Comparison of ENCODE assay signal across 10 mouse cellular contexts in the genomic region with DNA sequence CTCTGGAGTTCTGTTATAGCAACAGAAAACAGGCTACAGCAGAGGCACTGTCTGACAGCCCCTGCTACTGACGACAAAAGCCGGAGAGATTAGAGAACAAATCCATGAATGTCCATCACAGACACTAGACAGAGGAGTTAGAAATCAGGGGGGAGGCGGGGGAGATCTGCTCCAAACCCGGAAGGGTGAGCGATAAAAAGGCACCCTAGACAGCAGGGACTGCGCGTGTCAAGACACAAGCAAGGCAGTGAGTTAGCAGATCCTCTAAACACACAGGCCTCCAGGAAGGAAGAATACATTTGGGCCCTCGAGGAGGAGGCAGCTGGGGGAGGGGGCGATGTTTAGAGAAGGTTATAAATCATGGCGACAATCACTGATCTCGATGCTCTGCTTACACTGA. TPM values are rescaled to one million over a fixed set of nuclear protein-coding genes. Genes with fewer than 3 reads are reported as not detected.
A peak's percentile ranks its signal among the peaks of the same experiment; 100 is the strongest.
DNase-seq lines count a peak whose midpoint lies in the region; ATAC-seq and TF ChIP-seq lines count a peak whose summit lies in the region.
"Had no signal": no experiment of that assay in that cellular context is flagged by ENCODE, and none has a peak within 500 bp of the region (broad histone marks: within the 10 kb centered on the region; RNA-seq: fewer than 3 reads in every experiment).

No protein-coding gene starts in this region.

- peak overlapping the region; percentile 61 for H3K27ac ChIP-seq in heart, postnatal 0 days (ENCODE audit: low read depth)
- H3K27ac ChIP-seq in midbrain, embryonic 10.5 days (replicated peaks), result peak overlapping the region; percentile 57
- no peak overlapping the region for H3K27ac ChIP-seq in midbrain, postnatal 0 days (ENCODE audit: low read depth, low read length)
- H3K27ac ChIP-seq in intestine, embryonic 15.5 days, result peak overlapping the region; percentile 45; the same call in 1 of the 2 replicates
- H3K27ac ChIP-seq in stomach, embryonic 14.5 days (ENCODE audit: low read length), result no peak overlapping the region

- no peak for TF ChIP-seq CTCF in heart, postnatal 0 days (IDR thresholded peaks at IDR 0.05; ENCODE audit: low read depth)
- no peak for TF ChIP-seq CTCF in midbrain, postnatal 0 days (IDR thresholded peaks at IDR 0.05)

- H3K27me3 ChIP-seq in heart, postnatal 0 days (ENCODE audit: control insufficient read depth, insufficient read depth, low read length), result no peaks in the 10 kb centered on the region
- no peaks in the 10 kb centered on the region for H3K27me3 ChIP-seq in midbrain, embryonic 10.5 days (ENCODE audit: low read depth, poor library complexity, severe bottlenecking)
- no peaks in the 10 kb centered on the region for H3K27me3 ChIP-seq in midbrain, postnatal 0 days (ENCODE audit: insufficient read depth, low read length)
- H3K27me3 ChIP-seq in intestine, embryonic 15.5 days (replicated peaks), result no peaks in the 10 kb centered on the region
- H3K27me3 ChIP-seq in stomach, embryonic 14.5 days (ENCODE audit: control insufficient read depth, insufficient read depth, low read length), result no peaks in the 10 kb centered on the region

- H3K36me3 ChIP-seq in heart, postnatal 0 days (replicated peaks; ENCODE audit: control insufficient read depth, insufficient read depth, low read length), result no peaks in the 10 kb centered on the region
- no peaks in the 10 kb centered on the region for H3K36me3 ChIP-seq in midbrain, embryonic 10.5 days
- H3K36me3 ChIP-seq in midbrain, postnatal 0 days (ENCODE audit: insufficient read depth, low read length), result no peaks in the 10 kb centered on the region
- no peaks in the 10 kb centered on the region for H3K36me3 ChIP-seq in intestine, embryonic 15.5 days
- no peaks in the 10 kb centered on the region for H3K36me3 ChIP-seq in stomach, embryonic 14.5 days (ENCODE audit: control insufficient read depth, insufficient read depth, low read length)

- no peak overlapping the region for H3K4me3 ChIP-seq in heart, postnatal 0 days (ENCODE audit: low read depth, low read length)
- H3K4me3 ChIP-seq in midbrain, embryonic 10.5 days, result no peak overlapping the region
- H3K4me3 ChIP-seq in midbrain, postnatal 0 days (ENCODE audit: low read depth, low read length), result no peak overlapping the region
- no peak overlapping the region for H3K4me3 ChIP-seq in intestine, embryonic 15.5 days (replicated peaks)
- H3K4me3 ChIP-seq in stomach, embryonic 14.5 days (ENCODE audit: low read depth, low read length), result no peak overlapping the region
- H3K4me3 ChIP-seq: myocyte had no signal

- WGBS in heart, postnatal 0 days, result 24% methylated on average over 11 of the region's 11 CpGs
- WGBS in midbrain, embryonic 10.5 days, result 57% methylated on average over 11 of the region's 11 CpGs
- 25% methylated on average over 11 of the region's 11 CpGs for WGBS in midbrain, postnatal 0 days
- WGBS in intestine, embryonic 15.5 days, result 13% methylated on average over 11 of the region's 11 CpGs
- 9% methylated on average over 11 of the region's 11 CpGs for WGBS in stomach, embryonic 14.5 days

- H3K9me3 ChIP-seq in heart, postnatal 0 days (replicated peaks; ENCODE audit: control insufficient read depth, low read length), result no peaks in the 10 kb centered on the region
- peaks cover 5% of the 10 kb centered on the region; the same call in 1 of the 2 replicates for H3K9me3 ChIP-seq in midbrain, embryonic 10.5 days (replicated peaks)
- H3K9me3 ChIP-seq in midbrain, postnatal 0 days (ENCODE audit: low read length), result no peaks in the 10 kb centered on the region
- no peaks in the 10 kb centered on the region for H3K9me3 ChIP-seq in intestine, embryonic 15.5 days
- H3K9me3 ChIP-seq in stomach, embryonic 14.5 days (ENCODE audit: control insufficient read depth, low read depth, low read length), result no peaks in the 10 kb centered on the region

- no peak overlapping the region for H3K4me2 ChIP-seq in heart, postnatal 0 days (ENCODE audit: low read depth, low read length)
- H3K4me2 ChIP-seq in midbrain, postnatal 0 days (ENCODE audit: low read depth, low read length, poor library complexity, severe bottlenecking), result no peak overlapping the region
- 0 out of 2 replicates have a peak overlapping the region, but pooled peaks have one; percentile 12 for H3K4me2 ChIP-seq in intestine, embryonic 15.5 days (replicated peaks)
- 0 out of 2 replicates have a peak overlapping the region, but pooled peaks have one; percentile 6 for H3K4me2 ChIP-seq in stomach, embryonic 14.5 days (replicated peaks; ENCODE audit: low read depth, low read length)

- peak; percentile 30; the same call in 1 of the 2 replicates for ATAC-seq in heart, postnatal 0 days (ENCODE audit: insufficient read depth, low read depth)
- ATAC-seq in midbrain, postnatal 0 days (ENCODE audit: low FRiP score), result no peak
- ATAC-seq in intestine, embryonic 15.5 days, result peak; percentile 75
- ATAC-seq in stomach, embryonic 14.5 days (ENCODE audit: insufficient number of reproducible peaks, insufficient read depth, low FRiP score, low read depth), result peak; percentile 63; the same call in 1 of the 2 replicates

- no peaks in the 10 kb centered on the region for H3K4me1 ChIP-seq in heart, postnatal 0 days (ENCODE audit: control insufficient read depth, insufficient read depth)
- H3K4me1 ChIP-seq in midbrain, embryonic 10.5 days, result peaks cover 12% of the 10 kb centered on the region
- no peaks in the 10 kb centered on the region for H3K4me1 ChIP-seq in midbrain, postnatal 0 days (ENCODE audit: insufficient read depth, low read length)
- H3K4me1 ChIP-seq in intestine, embryonic 15.5 days (replicated peaks), result no peaks in the 10 kb centered on the region
- 0 out of 2 replicates have a peak, but pooled peaks cover 4% of the 10 kb centered on the region for H3K4me1 ChIP-seq in stomach, embryonic 14.5 days (ENCODE audit: control insufficient read depth, insufficient read depth, low read length)

- DNase-seq in heart, postnatal 0 days (ENCODE audit: low spot score), result no peak
- DNase-seq in heart, adult 11 months, result no peak
- DNase-seq in midbrain, embryonic 10.5 days (ENCODE audit: low spot score), result no peak
- DNase-seq in midbrain, postnatal 0 days (ENCODE audit: low spot score), result no peak
- DNase-seq in layer of hippocampus, adult 11-12 months (ENCODE audit: low spot score), result no peak
- no peak for DNase-seq in cerebellum, adult 9-11 months
- DNase-seq: layer of hippocampus, adult 9-11 months had no signal

- 0 out of 2 replicates have a peak overlapping the region, but pooled peaks have one; percentile 13 for H3K9ac ChIP-seq in heart, postnatal 0 days (replicated peaks; ENCODE audit: low read depth, low read length)
- no peak overlapping the region for H3K9ac ChIP-seq in midbrain, postnatal 0 days (replicated peaks; ENCODE audit: low read length, poor library complexity, severe bottlenecking)
- no peak overlapping the region for H3K9ac ChIP-seq in intestine, embryonic 15.5 days
- H3K9ac ChIP-seq in stomach, embryonic 14.5 days (replicated peaks; ENCODE audit: low read depth, low read length), result no peak overlapping the region

- TF ChIP-seq EP300 in heart, postnatal 0 days (IDR thresholded peaks at IDR 0.05; ENCODE audit: low read depth), result no peak

RNA-seq across cellular contexts. Expression of gene H2afz, which starts 36.6 kb away (rescaled TPM):
- total RNA-seq in heart, postnatal 0 days (2014; rRNA removed; ENCODE audit: low replicate concordance), result 541 and 680 TPM in 2 replicates
- polyA plus RNA-seq in heart, postnatal 0 days (2015; fragmentation: Nextera tagmentation; extraction: Ambion mirVana), result 517 and 550 TPM in 2 replicates
- polyA plus RNA-seq in midbrain, embryonic 10.5 days (2016; fragmentation: Nextera tagmentation; extraction: Ambion mirVana), result 3,193 and 3,605 TPM in 2 replicates
- 327 and 404 TPM in 2 replicates for total RNA-seq in midbrain, postnatal 0 days (2014; rRNA removed)
- polyA plus RNA-seq in midbrain, postnatal 0 days (2015; fragmentation: Nextera tagmentation; extraction: Ambion mirVana), result 573 and 609 TPM in 2 replicates
- 1,494 and 1,747 TPM in 2 replicates for polyA plus RNA-seq in intestine, embryonic 15.5 days (2015; fragmentation: Nextera tagmentation; extraction: Ambion mirVana)
- polyA plus RNA-seq in stomach, embryonic 14.5 days (2014; fragmentation: Nextera tagmentation; extraction: Ambion mirVana), result 1,649 and 1,659 TPM in 2 replicates

RNA-seq across cellular contexts. Expression of gene Dnajb14, which starts 39.8 kb away (rescaled TPM):
- 4.0 and 5.1 TPM in 2 replicates for total RNA-seq in heart, postnatal 0 days (2014; rRNA removed; ENCODE audit: low replicate concordance)
- 7.4 and 8.6 TPM in 2 replicates for polyA plus RNA-seq in heart, postnatal 0 days (2015; fragmentation: Nextera tagmentation; extraction: Ambion mirVana)
- polyA plus RNA-seq in midbrain, embryonic 10.5 days (2016; fragmentation: Nextera tagmentation; extraction: Ambion mirVana), result 4.8 and 7.0 TPM in 2 replicates
- total RNA-seq in midbrain, postnatal 0 days (2014; rRNA removed), result 23.1 and 24.3 TPM in 2 replicates
- polyA plus RNA-seq in midbrain, postnatal 0 days (2015; fragmentation: Nextera tagmentation; extraction: Ambion mirVana), result 16.9 and 17.2 TPM in 2 replicates
- polyA plus RNA-seq in intestine, embryonic 15.5 days (2015; fragmentation: Nextera tagmentation; extraction: Ambion mirVana), result 13.5 and 14.0 TPM in 2 replicates
- 9.3 and 9.8 TPM in 2 replicates for polyA plus RNA-seq in stomach, embryonic 14.5 days (2014; fragmentation: Nextera tagmentation; extraction: Ambion mirVana)

Comparison
In these comparisons a context has a peak if more than half of its experiments do, and no peak if none do; other contexts are left out.
1. H3K27ac ChIP-seq: peak in heart, postnatal 0 days (single experiment), midbrain, embryonic 10.5 days (single experiment) and intestine, embryonic 15.5 days (single experiment); none in midbrain, postnatal 0 days (single experiment) and stomach, embryonic 14.5 days (single experiment).
2. H3K4me2 ChIP-seq: peak in intestine, embryonic 15.5 days (single experiment) and stomach, embryonic 14.5 days (single experiment); none in heart, postnatal 0 days (single experiment) and midbrain, postnatal 0 days (single experiment).